Mouse (Mus musculus) liver, embryonic 14.5 days (tissue): ENCODE measurements around the gene Clip1.

Source experiments
- CTCF ChIP-seq: IDR thresholded peaks from 2 replicates; pipeline ENCODE4 v1.5.1; 2016; ENCODE audit warnings: antibody characterized with exemption, low read depth, control low read depth
- EP300 ChIP-seq: IDR thresholded peaks from 2 replicates; pipeline ENCODE4 v1.6.1; 2016; ENCODE audit warnings: antibody characterized with exemption, low read depth

- TF ChIP-seq CTCF (no peak), EP300 (no peak)
Observed at GRCm38 (mm10) chr5:123684221-123685144, at the start of gene Clip1.
